Mouse (Mus musculus): ENCODE results near the gene Gm14226. TPM values are rescaled to one million over a fixed set of nuclear protein-coding genes. Genes with fewer than 3 reads are reported as not detected.
A peak's percentile ranks its signal among the peaks of the same experiment; 100 is the strongest.
"Not testable (repeated sequence)": the region's sequence is repeated elsewhere in the genome, so short reads cannot be mapped to it uniquely, and the experiment has no call there.

Gm14226 gene
- polyA plus RNA-seq, 1 experiment from 2014 or later: 0.31 TPM

- no peaks in the 10 kb centered on the region for H3K9me3 ChIP-seq
- under 1% methylated on average over 22 of the region's 22 CpGs for WGBS
- peak; percentile 93 for DNase-seq (ENCODE audit: low spot score)
- H3K27me3 ChIP-seq (ENCODE audit: insufficient read depth, poor library complexity, severe bottlenecking): peaks cover 38% of the 10 kb centered on the region
- peak overlapping the region; percentile 53 for H3K4me3 ChIP-seq
- peak overlapping the region; percentile 89 for H3K27ac ChIP-seq
- peaks cover 12% of the 10 kb centered on the region for H3K4me1 ChIP-seq (replicated peaks)
- no peaks in the 10 kb centered on the region for H3K36me3 ChIP-seq
Measured at GRCm38 (mm10) chr2:155019673-155020072, 1.6 kb downstream of the Gm14226 start.

GRCm38 (mm10) chr2:155020247-155020826 lies 2.3 kb downstream of the Gm14226 start:
- H3K36me3 ChIP-seq, H3K9me3 ChIP-seq: not testable (repeated sequence)
- H3K27ac ChIP-seq: peak overlapping the region; percentile 89
- peak; percentile 10 for DNase-seq (ENCODE audit: low spot score)
- H3K4me1 ChIP-seq (replicated peaks): peaks cover 12% of the 10 kb centered on the region
- H3K27me3 ChIP-seq (ENCODE audit: insufficient read depth, poor library complexity, severe bottlenecking): peaks cover 37% of the 10 kb centered on the region
- WGBS: 15% methylated on average over 20 of the region's 20 CpGs
- H3K4me3 ChIP-seq: peak overlapping the region; percentile 53; the same call in 1 of the 2 replicates

GRCm38 (mm10) chr2:155030831-155031230 lies 12.8 kb downstream of the Gm14226 start:
- Histone ChIP-seq H3K9me3 (no peaks in the 10 kb centered on the region), H3K27me3 (ENCODE audit: insufficient read depth, poor library complexity, severe bottlenecking) (no peaks in the 10 kb centered on the region; the same call in 1 of the 2 replicates), H3K36me3 (no peaks in the 10 kb centered on the region), H3K4me1 (replicated peaks) (0 out of 2 replicates have a peak, but pooled peaks cover 8% of the 10 kb centered on the region), H3K4me3 (no peak overlapping the region), H3K27ac (no peak overlapping the region)
- DNase-seq (ENCODE audit: low spot score): no peak
- 81% methylated on average over 7 of the region's 7 CpGs for WGBS

- H3K27ac ChIP-seq: no peak overlapping the region
Measured at GRCm38 (mm10) chr2:155032938-155033710, 15.1 kb downstream of the Gm14226 start.

GRCm38 (mm10) chr2:155039956-155040355 lies 21.9 kb downstream of the Gm14226 start:
- no peak overlapping the region for H3K4me3 ChIP-seq
- H3K27me3 ChIP-seq (ENCODE audit: insufficient read depth, poor library complexity, severe bottlenecking): no peaks in the 10 kb centered on the region
- WGBS: 75% methylated on average over 4 of the region's 4 CpGs
- no peak overlapping the region for H3K27ac ChIP-seq
- H3K9me3 ChIP-seq: no peaks in the 10 kb centered on the region
- H3K4me1 ChIP-seq (replicated peaks): peaks cover 4% of the 10 kb centered on the region; the same call in 1 of the 2 replicates
- H3K36me3 ChIP-seq: no peaks in the 10 kb centered on the region
- no peak for DNase-seq (ENCODE audit: low spot score)

More at GRCm38 (mm10) chr2:155032938-155033710, 15.1 kb downstream of the Gm14226 start:
- Histone ChIP-seq H3K4me1 (replicated peaks) (peaks cover 8% of the 10 kb centered on the region; the same call in 1 of the 2 replicates), H3K9me3 (no peaks in the 10 kb centered on the region), H3K4me3 (no peak overlapping the region), H3K36me3 (no peaks in the 10 kb centered on the region), H3K27me3 (ENCODE audit: insufficient read depth, poor library complexity, severe bottlenecking) (no peaks in the 10 kb centered on the region; the same call in 1 of the 2 replicates)
- no peak for DNase-seq (ENCODE audit: low spot score)
- 47% methylated on average over 19 of the region's 19 CpGs for WGBS

- Histone ChIP-seq H3K4me1 (replicated peaks) (0 out of 2 replicates have a peak, but pooled peaks cover 4% of the 10 kb centered on the region), H3K9me3 (no peaks in the 10 kb centered on the region), H3K36me3 (no peaks in the 10 kb centered on the region), H3K27me3 (ENCODE audit: insufficient read depth, poor library complexity, severe bottlenecking) (no peaks in the 10 kb centered on the region), H3K27ac (no peak overlapping the region), H3K4me3 (no peak overlapping the region)
- no peak for DNase-seq (ENCODE audit: low spot score)
- 84% methylated on average over 3 of the region's 3 CpGs for WGBS
Measured at GRCm38 (mm10) chr2:155044542-155044941, 26.5 kb downstream of the Gm14226 start.

- H3K4me1 ChIP-seq (replicated peaks): peaks cover 6% of the 10 kb centered on the region
- no peaks in the 10 kb centered on the region for H3K9me3 ChIP-seq
- H3K4me3 ChIP-seq: no peak overlapping the region
- no peak overlapping the region for H3K27ac ChIP-seq
- WGBS: 65% methylated on average over 3 of the region's 3 CpGs
- H3K36me3 ChIP-seq: no peaks in the 10 kb centered on the region
- no peak for DNase-seq (ENCODE audit: low spot score)
- H3K27me3 ChIP-seq (ENCODE audit: insufficient read depth, poor library complexity, severe bottlenecking): no peaks in the 10 kb centered on the region
Measured at GRCm38 (mm10) chr2:155045075-155045474, 27.0 kb downstream of the Gm14226 start.

- no peaks in the 10 kb centered on the region for H3K36me3 ChIP-seq
- no peak overlapping the region for H3K4me3 ChIP-seq
- H3K27ac ChIP-seq: no peak overlapping the region
- peaks cover 15% of the 10 kb centered on the region for H3K4me1 ChIP-seq (replicated peaks)
- no peaks in the 10 kb centered on the region for H3K9me3 ChIP-seq
- no peak for DNase-seq (ENCODE audit: low spot score)
- no peaks in the 10 kb centered on the region for H3K27me3 ChIP-seq (ENCODE audit: insufficient read depth, poor library complexity, severe bottlenecking)
- 84% methylated on average over 2 of the region's 2 CpGs for WGBS
Measured at GRCm38 (mm10) chr2:155046803-155047202, 28.7 kb downstream of the Gm14226 start.

- no peaks in the 10 kb centered on the region for H3K36me3 ChIP-seq
- H3K4me3 ChIP-seq: no peak overlapping the region
- peaks cover 16% of the 10 kb centered on the region for H3K4me1 ChIP-seq (replicated peaks)
- H3K9me3 ChIP-seq: no peaks in the 10 kb centered on the region
- DNase-seq (ENCODE audit: low spot score): no peak
- H3K27ac ChIP-seq: no peak overlapping the region
- H3K27me3 ChIP-seq (ENCODE audit: insufficient read depth, poor library complexity, severe bottlenecking): no peaks in the 10 kb centered on the region
- WGBS: 64% methylated on average over 7 of the region's 7 CpGs
Measured at GRCm38 (mm10) chr2:155047452-155048178, 29.5 kb downstream of the Gm14226 start.

- WGBS: 26% methylated on average over 5 of the region's 5 CpGs
- H3K27me3 ChIP-seq (ENCODE audit: insufficient read depth, poor library complexity, severe bottlenecking): no peaks in the 10 kb centered on the region
- no peaks in the 10 kb centered on the region for H3K36me3 ChIP-seq
- no peak for DNase-seq (ENCODE audit: low spot score)
- H3K4me3 ChIP-seq: peak overlapping the region; percentile 55
- peak overlapping the region; percentile 91 for H3K27ac ChIP-seq
- H3K4me1 ChIP-seq (replicated peaks): peaks cover 16% of the 10 kb centered on the region
- no peaks in the 10 kb centered on the region for H3K9me3 ChIP-seq
Measured at GRCm38 (mm10) chr2:155050108-155050503, 32.0 kb downstream of the Gm14226 start.

GRCm38 (mm10) chr2:155050504-155051236 lies 32.6 kb downstream of the Gm14226 start:
- Histone ChIP-seq H3K36me3 (no peaks in the 10 kb centered on the region), H3K27ac (peak overlapping the region; percentile 91), H3K4me3 (peak overlapping the region; percentile 55), H3K27me3 (ENCODE audit: insufficient read depth, poor library complexity, severe bottlenecking) (no peaks in the 10 kb centered on the region), H3K4me1 (replicated peaks) (peaks cover 16% of the 10 kb centered on the region), H3K9me3 (no peaks in the 10 kb centered on the region)
- DNase-seq (ENCODE audit: low spot score): peak; percentile 96
- 1% methylated on average over 45 of the region's 45 CpGs for WGBS

GRCm38 (mm10) chr2:155051622-155052351 lies 33.7 kb downstream of the Gm14226 start:
- H3K36me3 ChIP-seq: no peaks in the 10 kb centered on the region
- peaks cover 16% of the 10 kb centered on the region for H3K4me1 ChIP-seq (replicated peaks)
- peak overlapping the region; percentile 91 for H3K27ac ChIP-seq
- peak; percentile 10 for DNase-seq (ENCODE audit: low spot score)
- whole genome bisulfite sequencing: 30% methylated on average over 9 of the region's 9 CpGs
- no peaks in the 10 kb centered on the region for H3K9me3 ChIP-seq
- H3K27me3 ChIP-seq (ENCODE audit: insufficient read depth, poor library complexity, severe bottlenecking): no peaks in the 10 kb centered on the region
- peak overlapping the region; percentile 55 for H3K4me3 ChIP-seq
